Mouse (Mus musculus) effector memory CD4-positive, alpha-beta T cell, adult 5 months (primary cell): ENCODE results near the gene Gli3. TPM values are rescaled to one million over a fixed set of nuclear protein-coding genes. Genes with fewer than 3 reads are reported as not detected.

ENCODE experiments used
- polyA plus RNA-seq: library from polyadenylated mRNA; unstranded; fragments of 100-300 nt; shearing (Covaris generic); gene quantifications from one replicate; pipeline ENCODE4 v1.2.1, GENCODE M21; 2017

Gene Gli3
- polyA plus RNA-seq: not detected

DNA sequence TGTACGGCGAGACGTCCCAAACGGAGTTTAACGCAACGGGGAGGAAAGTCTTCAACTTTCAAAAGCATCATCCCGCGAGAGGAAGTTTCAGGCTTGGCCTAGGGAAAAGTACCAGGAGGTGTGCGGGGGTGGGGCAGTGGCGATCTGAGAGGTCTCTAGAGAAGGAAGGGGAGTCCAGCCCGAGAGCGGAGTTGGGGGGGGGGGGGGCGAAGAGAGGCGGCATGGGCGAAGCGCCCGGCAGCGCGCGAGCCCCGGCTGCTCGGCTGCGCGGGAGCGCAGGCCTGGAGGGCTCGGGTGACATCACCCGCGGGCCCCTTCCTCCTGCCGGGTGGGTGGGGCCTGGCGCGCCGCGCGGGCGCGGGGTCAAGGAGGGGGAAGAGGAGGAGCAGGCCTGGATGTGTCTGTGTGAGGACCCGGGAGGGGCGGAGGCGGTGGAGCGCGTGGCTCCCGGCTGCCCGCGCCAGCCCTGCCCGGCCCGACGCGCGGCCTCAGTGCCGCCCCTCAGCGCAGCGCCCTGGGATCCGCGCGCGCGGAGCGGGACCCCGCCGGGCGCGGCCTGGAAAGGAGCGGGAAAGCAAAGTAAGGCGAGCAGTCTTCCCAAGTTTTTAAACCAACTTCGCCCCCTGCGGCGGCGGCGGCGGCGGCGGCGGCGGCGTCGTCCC is at the start of gene Gli3:
Gli3 (plus strand) TSS at position 406 of the 662 bp plus-strand sequence.

